ENCODE assay signal across 8 mouse cellular contexts in the genomic region with DNA sequence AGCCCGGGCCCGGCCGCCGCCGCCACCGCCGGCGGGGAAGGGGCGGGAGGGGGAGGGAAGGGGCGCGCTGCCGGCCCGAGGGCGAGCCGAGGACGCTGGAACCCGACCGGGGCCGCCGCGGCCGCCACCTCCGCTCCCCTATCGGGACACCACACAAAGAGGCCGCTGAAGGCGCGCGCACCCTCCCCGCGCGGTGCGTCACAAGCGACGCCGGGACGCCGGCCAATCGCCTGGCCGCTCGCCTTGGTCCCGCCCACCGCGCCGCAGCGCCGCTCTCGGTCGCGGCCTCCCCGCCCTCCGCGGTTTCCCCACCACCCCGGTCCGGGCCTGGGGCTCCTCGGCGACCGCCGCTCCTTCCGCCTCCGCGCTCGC. TPM values are rescaled to one million over a fixed set of nuclear protein-coding genes. Genes with fewer than 3 reads are reported as not detected.
DNase-seq lines count a peak whose midpoint lies in the region; ATAC-seq lines count a peak whose summit lies in the region.

A gene (minus strand): TSS at position 161 of the 372 bp plus-strand sequence.

- ATAC-seq in hindbrain, embryonic 12.5 days (ENCODE audit: low FRiP score), result peak; percentile 96

- peak within 1 kb of the TSS; percentile 100 for H3K9ac ChIP-seq in hindbrain, embryonic 12.5 days

- peak within 1 kb of the TSS; percentile 99 for H3K27ac ChIP-seq in hindbrain, embryonic 12.5 days

- 0 out of 2 replicates have a peak, but pooled peaks cover 2% of the 10 kb centered on the region for H3K36me3 ChIP-seq in hindbrain, embryonic 12.5 days

- H3K4me3 ChIP-seq in hindbrain, embryonic 12.5 days, result peak within 1 kb of the TSS; percentile 99

- 0% methylated on average over 37 of the region's 62 CpGs for WGBS in hindbrain, embryonic 12.5 days

- no peaks in the 10 kb centered on the region for H3K9me3 ChIP-seq in hindbrain, embryonic 12.5 days (replicated peaks)

- H3K27me3 ChIP-seq in hindbrain, embryonic 12.5 days, result no peaks in the 10 kb centered on the region

- H3K4me1 ChIP-seq in hindbrain, embryonic 12.5 days, result peaks cover 29% of the 10 kb centered on the region

- H3K4me2 ChIP-seq in hindbrain, embryonic 12.5 days (replicated peaks), result peak within 1 kb of the TSS; percentile 77

- peak; percentile 96 for DNase-seq in NIH3T3 (ENCODE audit: low read depth)
- peak; percentile 98 to 99 for DNase-seq in cerebellum, postnatal 10 days
- peak; percentile 88 to 90 for DNase-seq in frontal cortex, postnatal 14 days (ENCODE audit: low spot score in 2 of 2)
- peak; percentile 95 to 97 for DNase-seq in layer of hippocampus, postnatal 14 days (ENCODE audit: low spot score in 2 of 2)
- peak; percentile 95 for DNase-seq in lung, postnatal 10 days
- peak; percentile 96 for DNase-seq in ovary, postnatal 14 days (ENCODE audit: low spot score)
- DNase-seq in thymus, postnatal 10 days (ENCODE audit: low spot score in 2 of 2), result peak; percentile 93 to 97

RNA-seq across cellular contexts. Expression of the gene that starts here (rescaled TPM):
- 55.5 and 57.3 TPM in 2 replicates for polyA plus RNA-seq in hindbrain, embryonic 12.5 days (2016; fragmentation: Nextera tagmentation; extraction: Ambion mirVana)
- total RNA-seq in layer of hippocampus, postnatal 14 days (2021), result 100 to 1,000 TPM; 135 to 137 TPM

Comparison
In these comparisons a context has a peak if more than half of its experiments do, and no peak if none do; other contexts are left out.
1. Peak in every context shown above with its lines: DNase-seq, ATAC-seq, H3K4me3 ChIP-seq and H3K27ac ChIP-seq.